Mouse (Mus musculus) liver, adult 2 months (tissue): ENCODE results near the gene Cpxm2.

Experiments
- CTCF ChIP-seq: fragments of 200-500 bp; IDR thresholded peaks from 2 replicates; pipeline ENCODE4 v1.5.1; 2011; ENCODE audit warnings: low read depth, low read length, control low read depth
- POLR2A ChIP-seq: fragments of 200-500 bp; IDR thresholded peaks from 2 replicates; pipeline ENCODE4 v1.6.1; 2011; ENCODE audit warnings: low read length, control low read depth; ENCODE audit not compliant: insufficient read depth; ENCODE audit errors: extremely low read depth

GRCm38 (mm10) chr7:132181586-132182198, 27.2 kb upstream of the Cpxm2 start:
- no peak for TF ChIP-seq POLR2A
- TF ChIP-seq CTCF = no peak
